Mouse (Mus musculus) T-helper 17 cell (primary cell): ENCODE results near the gene Rmi2.
"Not testable (repeated sequence)": the region's sequence is repeated elsewhere in the genome, so short reads cannot be mapped to it uniquely, and the experiment has no call there.

Source experiments
- in situ Hi-C, 2 experiments: fragments of 300-600 bp; cut with MboI, MseI; formaldehyde crosslinking; loops; 1 replicate in 1 of 2; 2 replicates in 1 of 2; pipeline ENCODE4 v1.15.1; 2025; ENCODE audit warnings: high pct_unique_total_duplicates in 2 of 2

Rmi2 gene

GRCm38 (mm10) chr16:10824536-10824935 lies 10.3 kb upstream of the Rmi2 start:
- in situ Hi-C loops, result loop anchor here in 1 of 2 experiments (25.0 kb wide), 1 partner anchor 537 kb away; no protein-coding TSS in a partner anchor

- in situ Hi-C loops, result no loop called here
Observed at GRCm38 (mm10) chr16:10825840-10826239, 9.0 kb upstream of the Rmi2 start.

GRCm38 (mm10) chr16:10827269-10827668 lies 7.6 kb upstream of the Rmi2 start:
- in situ Hi-C loops, result no loop called here

GRCm38 (mm10) chr16:10827766-10828460 lies 6.9 kb upstream of the Rmi2 start:
- in situ Hi-C loops, result no loop called here

- in situ Hi-C loops, result no loop called here
Observed at GRCm38 (mm10) chr16:10828461-10828805, 6.4 kb upstream of the Rmi2 start.

GRCm38 (mm10) chr16:10834542-10834910 lies 333 bp upstream of the Rmi2 start:
- in situ Hi-C loops, result no loop called here

GRCm38 (mm10) chr16:10836388-10836787 lies 1.5 kb downstream of the Rmi2 start:
- in situ Hi-C loops, result no loop called here

- in situ Hi-C loops, result no loop called here
Observed at GRCm38 (mm10) chr16:10837250-10837649, 2.4 kb downstream of the Rmi2 start.

GRCm38 (mm10) chr16:10837903-10838302 lies 3.0 kb downstream of the Rmi2 start:
- in situ Hi-C loops, result no loop called here

- in situ Hi-C loops, result no loop called here
Observed at GRCm38 (mm10) chr16:10838487-10839245, 3.8 kb downstream of the Rmi2 start.

- in situ Hi-C loops, result no loop called here
Observed at GRCm38 (mm10) chr16:10840018-10840417, 5.2 kb downstream of the Rmi2 start.

- in situ Hi-C loops, result no loop called here
Observed at GRCm38 (mm10) chr16:10842282-10842855, 7.5 kb downstream of the Rmi2 start.

GRCm38 (mm10) chr16:10843486-10844318 lies 8.8 kb downstream of the Rmi2 start:
- in situ Hi-C loops, result no loop called here

- in situ Hi-C loops, result no loop called here
Observed at GRCm38 (mm10) chr16:10844319-10844670, 9.4 kb downstream of the Rmi2 start.

- in situ Hi-C loops, result loop anchor here in 1 of 2 experiments (5.0 kb wide), 1 partner anchor 59 kb away; the partner anchor contains the start of genes Socs1 and Tnp2
Observed at GRCm38 (mm10) chr16:10845952-10846351, 11.1 kb downstream of the Rmi2 start.

- in situ Hi-C loops, result loop anchor here in 1 of 2 experiments (5.0 kb wide), 1 partner anchor 59 kb away; the partner anchor contains the start of genes Socs1 and Tnp2
Observed at GRCm38 (mm10) chr16:10846503-10846902, 11.6 kb downstream of the Rmi2 start.

GRCm38 (mm10) chr16:10849965-10850861 lies 15.4 kb downstream of the Rmi2 start:
- in situ Hi-C loops, result loop anchor here in 1 of 2 experiments (5.0 kb wide), 1 partner anchor 63 kb away; the partner anchor contains the start of genes Socs1 and Tnp2

GRCm38 (mm10) chr16:10850905-10851304 lies 16.0 kb downstream of the Rmi2 start:
- in situ Hi-C loops, result no loop called here

GRCm38 (mm10) chr16:10852216-10852615 lies 17.4 kb downstream of the Rmi2 start:
- in situ Hi-C loops, result not testable (repeated sequence)

GRCm38 (mm10) chr16:10859726-10860245 lies 24.9 kb downstream of the Rmi2 start:
- in situ Hi-C loops, result loop anchor here in 1 of 2 experiments (10.0 kb wide), 1 partner anchor 445 kb away; the partner anchor contains the start of gene Nubp1
